Mouse (Mus musculus) cerebellum, adult (tissue): Measurements from ENCODE around the gene Atrip.

Source experiments
- ATAC-seq: cut with Nextera tagmentation; 2 replicates; pipeline ENCODE4 v1.9.2; 2017; ENCODE audit warnings: mild to moderate bottlenecking, moderate library complexity, mixed read lengths; ENCODE audit not compliant: insufficient number of reproducible peaks, low FRiP score, low TSS enrichment

The Atrip gene

GRCm38 (mm10) chr9:109098969-109099368 lies 25.0 kb upstream of the Atrip start:
- ATAC-seq: no peak

GRCm38 (mm10) chr9:109098366-109098765 lies 24.4 kb upstream of the Atrip start:
- no peak for ATAC-seq

GRCm38 (mm10) chr9:109097831-109098230 lies 23.9 kb upstream of the Atrip start:
- ATAC-seq: peak; percentile 37; the same call in 1 of the 2 replicates

GRCm38 (mm10) chr9:109097291-109097690 lies 23.4 kb upstream of the Atrip start:
- ATAC-seq: no peak

- ATAC-seq: no peak
Measured at GRCm38 (mm10) chr9:109096856-109097255, 22.9 kb upstream of the Atrip start.

GRCm38 (mm10) chr9:109096251-109096661 lies 22.3 kb upstream of the Atrip start:
- no peak for ATAC-seq

GRCm38 (mm10) chr9:109095137-109095982 lies 21.4 kb upstream of the Atrip start, which contains the start of gene Plxnb1:
Gene Plxnb1, plus strand, starts transcription at chr9:109095389.
- ATAC-seq: peak; percentile 24; the same call in 1 of the 2 replicates

- ATAC-seq: no peak
Measured at GRCm38 (mm10) chr9:109094553-109095136, 20.7 kb upstream of the Atrip start.

- no peak for ATAC-seq
Measured at GRCm38 (mm10) chr9:109093786-109094552, 20.0 kb upstream of the Atrip start.

GRCm38 (mm10) chr9:109092799-109093198 lies 18.9 kb upstream of the Atrip start:
- no peak for ATAC-seq

- no peak for ATAC-seq
Measured at GRCm38 (mm10) chr9:109091802-109092201, 17.9 kb upstream of the Atrip start.

GRCm38 (mm10) chr9:109090446-109090845 lies 16.5 kb upstream of the Atrip start:
- no peak for ATAC-seq

- no peak for ATAC-seq
Measured at GRCm38 (mm10) chr9:109087987-109088386, 14.1 kb upstream of the Atrip start.

GRCm38 (mm10) chr9:109084922-109085321 lies 11.0 kb upstream of the Atrip start:
- no peak for ATAC-seq

GRCm38 (mm10) chr9:109082124-109082800 lies 8.3 kb upstream of the Atrip start, which contains the start of the genes Ccdc51 and Tma7:
Gene Ccdc51, plus strand, starts transcription at chr9:109082493.
Gene Tma7, minus strand, starts transcription at chr9:109082587.
- ATAC-seq: peak; percentile 98

GRCm38 (mm10) chr9:109081749-109082123 lies 7.8 kb upstream of the Atrip start:
- no peak for ATAC-seq

GRCm38 (mm10) chr9:109080516-109080915 lies 6.6 kb upstream of the Atrip start:
- no peak for ATAC-seq

GRCm38 (mm10) chr9:109068095-109068735 lies 5.7 kb downstream of the Atrip start:
- no peak for ATAC-seq

GRCm38 (mm10) chr9:109060898-109061295 lies 13.0 kb downstream of the Atrip start:
- no peak for ATAC-seq
